Mouse (Mus musculus) stomach, embryonic 16.5 days (tissue): ENCODE measurements around the gene Padi1. TPM values are rescaled to one million over a fixed set of nuclear protein-coding genes. Genes with fewer than 3 reads are reported as not detected.

Experiments used
- ATAC-seq: fragments of 200-750 bp; cut with Nextera tagmentation; 2 replicates; pipeline ENCODE4 v1.8.0; 2017; ENCODE audit warnings: moderate number of reproducible peaks, moderate TSS enrichment; ENCODE audit not compliant: insufficient read depth, low FRiP score
- H3K27ac ChIP-seq: fragments of 300-500 bp; sonication (generic); 2 replicates; pipeline ENCODE4 v1.5.1; 2014; ENCODE audit warnings: low read length
- H3K27me3 ChIP-seq: fragments of 300-500 bp; sonication (generic); 2 replicates; pipeline ENCODE4 v1.6.1; 2014; ENCODE audit warnings: low read length, control low read depth, mixed read lengths; ENCODE audit not compliant: control insufficient read depth, insufficient read depth
- H3K36me3 ChIP-seq: fragments of 300-500 bp; sonication (generic); 2 replicates; pipeline ENCODE4 v1.6.1; 2014; ENCODE audit warnings: low read length; ENCODE audit not compliant: control insufficient read depth, insufficient read depth
- H3K4me1 ChIP-seq: fragments of 300-500 bp; sonication (generic); 2 replicates; pipeline ENCODE4 v1.6.1; 2014; ENCODE audit warnings: low read length, control low read depth, mixed read lengths; ENCODE audit not compliant: control insufficient read depth, insufficient read depth
- H3K4me2 ChIP-seq: fragments of 300-500 bp; sonication (generic); 2 replicates; pipeline ENCODE4 v1.6.1; 2014; ENCODE audit warnings: low read depth, low read length, mixed read lengths
- H3K4me3 ChIP-seq: fragments of 300-500 bp; sonication (generic); replicated peaks from 2 replicates; pipeline ENCODE4 v1.5.1; 2014; ENCODE audit warnings: mild to moderate bottlenecking, low read length
- H3K9ac ChIP-seq: fragments of 300-500 bp; sonication (generic); 2 replicates; pipeline ENCODE4 v1.6.1; 2014; ENCODE audit warnings: low read length
- H3K9me3 ChIP-seq: fragments of 300-500 bp; sonication (generic); replicated peaks from 2 replicates; pipeline ENCODE4 v1.6.1; 2016; ENCODE audit warnings: low read length, control low read depth; ENCODE audit not compliant: control insufficient read depth
- WGBS: fragments of 180-500 bp; shearing (Covaris S2); extraction: QIAGEN DNeasy Blood & Tissue Kit; methylation state at CpG from one replicate; pipeline ENCODE4 v1.1.7; 2014; 5-methylcytosine and 5-hydroxymethylcytosine counted together
- polyA plus RNA-seq: library from polyadenylated mRNA; unstranded; fragments of >200 nt; fragmentation: Nextera tagmentation; extraction: Ambion mirVana; gene quantifications from 2 replicates; pipeline ENCODE4 v1.2.1, GENCODE M21; 2015

Padi1 gene
- polyA plus RNA-seq, 1 experiment from 2014 or later: 0.31 TPM

DNA sequence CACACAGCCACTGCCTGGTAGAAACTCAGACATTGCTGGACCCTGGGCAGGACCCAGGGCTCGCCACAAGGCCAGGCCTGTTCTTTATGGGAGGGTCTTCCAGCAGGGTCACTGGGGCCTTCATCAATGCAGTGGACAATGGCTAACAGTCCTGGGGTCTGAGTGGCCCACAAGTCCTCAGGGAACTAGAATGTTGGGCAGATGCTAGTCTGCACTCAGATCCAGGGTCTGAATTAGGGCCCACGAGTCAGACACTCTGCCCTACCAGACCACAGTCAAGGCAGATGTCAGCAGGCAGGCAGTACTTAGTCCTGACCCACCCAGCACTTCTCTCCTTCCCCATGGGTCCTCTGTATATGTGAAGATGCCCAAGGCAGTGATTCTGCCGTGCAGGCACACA, 25.8 kb upstream of the Padi1 start:
- no peak overlapping the region for H3K4me2 ChIP-seq
- no peaks in the 10 kb centered on the region for H3K27me3 ChIP-seq
- no peaks in the 10 kb centered on the region for H3K36me3 ChIP-seq
- H3K9me3 ChIP-seq: peaks cover 4% of the 10 kb centered on the region; the same call in 1 of the 2 replicates
- H3K4me3 ChIP-seq: no peak overlapping the region
- no peak overlapping the region for H3K27ac ChIP-seq
- 81% methylated on average over 3 of the region's 3 CpGs for WGBS
- H3K9ac ChIP-seq: no peak overlapping the region
- no peak for ATAC-seq
- H3K4me1 ChIP-seq: peaks cover 8% of the 10 kb centered on the region; the same call in 1 of the 2 replicates

DNA sequence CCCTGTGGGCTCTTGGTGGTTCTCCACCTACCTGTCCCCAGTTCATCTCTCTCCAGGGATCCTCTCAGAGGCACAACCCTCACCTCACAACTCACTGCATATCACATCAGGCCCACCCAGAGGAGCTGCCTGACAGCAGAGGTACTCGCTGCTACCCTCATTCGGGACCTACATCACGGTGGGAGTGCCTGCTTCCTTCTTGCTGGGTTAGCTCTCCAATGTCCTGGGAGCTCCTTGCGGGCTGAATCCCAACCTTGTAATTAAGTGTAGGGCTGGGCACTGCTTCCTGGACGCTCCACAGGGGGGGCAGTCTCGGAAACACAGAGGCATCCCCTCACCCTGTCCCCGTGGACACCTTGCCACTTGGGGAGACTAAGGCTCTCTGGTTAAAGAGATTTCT, 25.3 kb upstream of the Padi1 start:
- Histone ChIP-seq H3K36me3 (no peaks in the 10 kb centered on the region), H3K9ac (no peak overlapping the region), H3K4me3 (no peak overlapping the region), H3K4me2 (no peak overlapping the region), H3K27me3 (no peaks in the 10 kb centered on the region), H3K4me1 (peaks cover 8% of the 10 kb centered on the region; the same call in 1 of the 2 replicates), H3K27ac (no peak overlapping the region), H3K9me3 (peaks cover 4% of the 10 kb centered on the region; the same call in 1 of the 2 replicates)
- no peak for ATAC-seq
- WGBS: 76% methylated on average over 7 of the region's 7 CpGs

DNA sequence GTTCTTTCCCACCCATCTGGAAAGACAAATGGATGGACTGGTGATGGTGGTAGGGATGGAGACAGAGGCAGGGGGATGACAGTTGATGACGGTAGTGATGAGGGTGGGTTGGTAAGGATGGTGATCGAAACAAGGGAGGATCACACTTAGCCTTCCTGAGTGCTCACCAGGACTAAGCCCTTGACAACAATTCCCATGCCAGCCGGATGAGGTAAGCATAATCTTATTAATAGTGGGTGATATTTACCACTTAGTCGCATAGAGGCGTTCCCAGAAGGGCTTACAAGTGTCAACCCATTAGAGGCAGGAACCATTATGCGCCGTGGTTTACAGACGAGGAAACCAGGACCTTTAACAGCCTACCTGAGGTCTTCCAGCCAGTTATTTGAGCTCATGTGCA, 24.4 kb upstream of the Padi1 start:
- no peak overlapping the region for H3K27ac ChIP-seq
- no peak overlapping the region for H3K9ac ChIP-seq
- H3K4me2 ChIP-seq: no peak overlapping the region
- no peak overlapping the region for H3K4me3 ChIP-seq
- ATAC-seq: no peak
- H3K27me3 ChIP-seq: no peaks in the 10 kb centered on the region
- H3K36me3 ChIP-seq: no peaks in the 10 kb centered on the region
- peaks cover 8% of the 10 kb centered on the region; the same call in 1 of the 2 replicates for H3K4me1 ChIP-seq
- WGBS: 86% methylated on average over 8 of the region's 8 CpGs
- peaks cover 4% of the 10 kb centered on the region; the same call in 1 of the 2 replicates for H3K9me3 ChIP-seq

DNA sequence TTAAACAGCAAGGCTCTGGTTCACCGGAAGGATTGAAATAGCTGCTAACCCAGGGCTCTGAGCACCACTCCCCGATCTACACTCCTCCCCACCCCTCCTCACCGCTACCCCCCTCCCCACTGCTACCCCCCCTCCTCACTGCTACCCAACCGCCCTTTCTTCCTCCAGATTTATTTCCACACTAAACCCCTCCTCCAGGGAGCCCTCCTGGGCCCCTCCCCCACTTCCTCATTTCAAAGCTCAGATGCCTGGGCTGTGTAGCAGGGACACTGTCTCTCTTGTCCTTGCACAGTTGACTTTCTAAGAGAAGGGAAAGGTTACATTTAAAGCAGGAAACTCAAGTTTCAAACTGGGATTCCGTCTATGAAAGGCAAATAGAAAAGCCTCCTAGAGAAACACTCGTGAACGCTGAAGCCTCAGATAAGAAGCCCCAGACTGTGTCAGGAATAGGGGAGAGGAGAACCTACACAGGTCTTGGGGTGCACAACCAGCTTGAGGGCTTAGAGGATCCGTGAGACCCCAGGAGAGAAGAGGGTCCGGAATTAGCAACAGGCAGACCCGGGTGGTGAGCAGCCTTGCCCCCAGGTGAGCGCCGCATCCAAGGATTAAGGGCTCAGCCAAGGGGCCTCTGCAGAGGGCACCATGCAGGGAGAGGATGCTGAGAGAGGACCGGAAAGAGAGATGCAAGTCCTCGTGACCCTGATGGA, 23.1 kb upstream of the Padi1 start:
- no peak for ATAC-seq
- Histone ChIP-seq H3K4me2 (peak overlapping the region; percentile 18; the same call in 1 of the 2 replicates), H3K36me3 (no peaks in the 10 kb centered on the region), H3K27me3 (no peaks in the 10 kb centered on the region), H3K27ac (no peak overlapping the region), H3K9me3 (peaks cover 4% of the 10 kb centered on the region; the same call in 1 of the 2 replicates), H3K4me3 (no peak overlapping the region), H3K4me1 (peaks cover 8% of the 10 kb centered on the region; the same call in 1 of the 2 replicates), H3K9ac (no peak overlapping the region; the same call in 1 of the 2 replicates)
- WGBS: 3% methylated on average over 14 of the region's 14 CpGs

DNA sequence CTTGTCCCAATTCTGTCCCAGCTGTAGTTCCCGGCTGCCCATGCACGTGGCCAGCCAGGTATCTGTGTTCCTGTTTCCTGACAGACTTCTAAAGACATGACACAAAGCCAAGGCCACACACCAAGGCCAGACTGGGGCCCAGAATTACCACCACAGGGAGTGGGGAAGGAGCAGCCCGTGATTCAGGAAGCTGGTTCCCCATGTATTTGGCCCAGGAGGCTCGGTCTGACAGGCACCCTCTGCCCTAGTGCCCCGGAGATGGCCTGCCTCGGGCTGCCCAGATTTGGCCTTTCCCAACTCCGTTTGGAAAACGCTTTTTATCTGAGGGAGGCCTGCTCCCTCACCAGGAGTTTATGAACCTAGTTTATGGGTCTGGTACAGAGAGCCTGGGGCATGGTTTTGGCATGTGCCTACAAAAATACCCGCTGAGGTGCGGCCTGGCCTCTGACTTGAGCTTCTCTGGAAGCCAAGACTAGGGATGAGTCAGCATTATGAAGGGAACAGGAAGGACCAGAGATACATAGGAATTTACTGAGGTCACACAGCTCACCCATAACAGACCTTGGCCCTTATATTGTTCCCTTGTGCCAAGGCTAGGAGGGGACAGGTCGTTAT, 16.6 kb upstream of the Padi1 start:
- peaks cover 4% of the 10 kb centered on the region; the same call in 1 of the 2 replicates for H3K4me1 ChIP-seq
- ATAC-seq: no peak
- H3K4me3 ChIP-seq: no peak overlapping the region
- no peaks in the 10 kb centered on the region for H3K27me3 ChIP-seq
- no peaks in the 10 kb centered on the region for H3K36me3 ChIP-seq
- no peaks in the 10 kb centered on the region for H3K9me3 ChIP-seq
- 74% methylated on average over 11 of the region's 11 CpGs for WGBS
- H3K27ac ChIP-seq: no peak overlapping the region
- H3K4me2 ChIP-seq: no peak overlapping the region
- no peak overlapping the region for H3K9ac ChIP-seq

DNA sequence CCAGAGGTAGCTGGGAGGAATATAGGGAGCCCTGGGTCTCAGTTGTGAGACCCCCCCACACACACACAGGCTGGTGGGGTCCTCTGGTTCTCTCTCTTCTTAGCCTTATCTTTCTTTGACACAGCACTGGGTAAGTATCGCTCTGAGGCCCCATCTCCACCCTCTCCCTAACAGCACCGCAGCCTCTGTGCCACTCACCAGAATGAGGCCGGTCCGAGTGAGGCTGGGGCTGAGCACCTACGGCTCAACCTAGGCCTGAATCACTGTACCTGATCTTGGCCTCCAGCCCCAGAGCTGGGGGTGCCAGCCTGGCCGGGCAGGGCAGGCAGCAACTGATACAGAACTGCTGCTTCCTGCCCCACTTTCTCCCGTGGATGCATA, 15.2 kb upstream of the Padi1 start:
- ATAC-seq: no peak
- no peak overlapping the region for H3K4me2 ChIP-seq
- WGBS: 61% methylated on average over 7 of the region's 7 CpGs
- no peaks in the 10 kb centered on the region for H3K36me3 ChIP-seq
- no peak overlapping the region for H3K27ac ChIP-seq
- H3K9me3 ChIP-seq: peaks cover 1% of the 10 kb centered on the region; the same call in 1 of the 2 replicates
- no peak overlapping the region for H3K4me3 ChIP-seq
- no peak overlapping the region for H3K9ac ChIP-seq
- H3K27me3 ChIP-seq: no peaks in the 10 kb centered on the region
- peaks cover 4% of the 10 kb centered on the region; the same call in 1 of the 2 replicates for H3K4me1 ChIP-seq

DNA sequence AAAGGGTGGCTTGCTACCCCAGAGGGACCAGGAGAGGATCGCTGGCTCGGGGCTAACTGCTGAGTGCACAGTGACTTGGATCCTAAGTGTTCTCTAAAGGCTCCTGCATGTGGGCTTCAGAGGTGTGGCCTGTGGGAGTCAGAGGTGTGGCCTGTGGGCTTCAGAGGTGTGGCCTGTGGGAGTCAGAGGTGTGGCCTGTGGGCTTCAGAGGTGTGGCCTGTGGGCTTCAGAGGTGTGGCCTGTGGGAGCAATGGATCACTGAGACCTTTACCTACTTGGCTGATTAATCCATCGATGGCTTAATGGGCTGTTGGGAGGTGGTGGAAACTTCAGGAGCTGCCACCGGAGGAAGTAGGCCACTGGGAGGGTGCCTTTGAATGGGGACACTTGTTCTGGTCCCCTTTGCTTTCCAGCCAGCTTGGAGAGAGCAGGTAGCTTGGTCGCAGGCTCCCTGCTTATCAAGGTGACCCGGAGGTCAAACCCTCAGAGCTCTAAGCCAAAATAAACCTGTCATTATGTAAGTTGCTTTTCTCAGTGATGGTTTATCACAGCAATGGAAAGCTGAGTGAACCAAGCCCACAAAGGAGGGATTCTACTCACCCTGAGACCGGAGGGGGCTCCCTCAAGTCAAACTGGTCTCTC, 14.7 kb upstream of the Padi1 start:
- no peak overlapping the region for H3K9ac ChIP-seq
- H3K4me3 ChIP-seq: no peak overlapping the region
- WGBS: 36% methylated on average over 7 of the region's 7 CpGs
- H3K9me3 ChIP-seq: peaks cover 3% of the 10 kb centered on the region; the same call in 1 of the 2 replicates
- H3K4me1 ChIP-seq: peaks cover 4% of the 10 kb centered on the region; the same call in 1 of the 2 replicates
- peak; percentile 39; the same call in 1 of the 2 replicates for ATAC-seq
- no peak overlapping the region for H3K4me2 ChIP-seq
- no peaks in the 10 kb centered on the region for H3K27me3 ChIP-seq
- no peaks in the 10 kb centered on the region for H3K36me3 ChIP-seq
- no peak overlapping the region for H3K27ac ChIP-seq

DNA sequence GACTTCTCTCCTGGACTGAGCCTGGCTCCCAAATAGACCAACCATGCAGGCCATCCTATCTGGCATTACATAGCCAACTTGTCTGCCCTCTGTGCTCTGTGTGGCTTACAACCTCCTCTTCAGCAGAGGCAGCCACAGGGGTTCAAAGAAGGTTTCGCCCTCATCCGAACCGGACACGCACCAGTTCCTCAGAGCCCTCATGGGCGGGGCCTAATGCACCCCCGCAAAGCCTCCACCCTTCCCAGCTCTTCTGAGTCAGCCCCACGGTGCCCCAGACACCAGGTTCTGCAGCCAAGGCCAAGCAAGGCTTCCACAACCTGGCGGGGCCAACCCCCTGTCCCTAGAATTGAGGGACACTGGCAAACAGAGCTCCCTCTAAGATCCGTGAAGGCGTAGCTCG, 13.7 kb upstream of the Padi1 start:
- Histone ChIP-seq H3K36me3 (no peaks in the 10 kb centered on the region), H3K9me3 (peaks cover 3% of the 10 kb centered on the region; the same call in 1 of the 2 replicates), H3K4me2 (no peak overlapping the region), H3K4me1 (peaks cover 7% of the 10 kb centered on the region; the same call in 1 of the 2 replicates), H3K4me3 (no peak overlapping the region), H3K27me3 (no peaks in the 10 kb centered on the region), H3K9ac (no peak overlapping the region), H3K27ac (no peak overlapping the region)
- no peak for ATAC-seq
- WGBS: 74% methylated on average over 11 of the region's 11 CpGs

DNA sequence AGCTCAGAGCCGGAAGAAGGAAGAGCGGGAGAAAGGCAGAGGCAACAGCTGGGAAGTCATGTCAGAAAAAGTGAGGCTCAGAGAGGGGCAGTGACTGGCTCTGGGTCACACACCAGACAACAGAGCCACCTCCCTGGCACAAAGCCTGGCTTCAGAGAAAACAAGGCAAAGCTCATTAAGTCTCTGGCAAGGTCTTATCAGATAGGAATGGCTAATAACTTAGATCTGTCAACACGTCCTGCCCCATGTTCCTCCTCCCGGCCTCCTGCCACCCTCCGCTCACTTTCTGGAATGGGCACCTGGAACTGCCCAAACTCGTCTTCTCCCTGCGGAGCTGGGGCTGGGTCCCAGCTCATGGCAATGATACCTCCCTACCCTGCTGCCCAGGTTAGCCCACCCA, 12.2 kb upstream of the Padi1 start:
- Histone ChIP-seq H3K36me3 (no peaks in the 10 kb centered on the region), H3K4me3 (no peak overlapping the region), H3K27me3 (no peaks in the 10 kb centered on the region), H3K27ac (no peak overlapping the region), H3K9me3 (peaks cover 3% of the 10 kb centered on the region; the same call in 1 of the 2 replicates), H3K4me1 (peaks cover 7% of the 10 kb centered on the region; the same call in 1 of the 2 replicates), H3K4me2 (no peak overlapping the region), H3K9ac (no peak overlapping the region)
- WGBS: 61% methylated on average over 7 of the region's 7 CpGs
- no peak for ATAC-seq
